Mouse (Mus musculus) inflammation-experienced regulatory T-cells, adult 6 months (primary cell): Measurements from ENCODE around the gene Gm9803. TPM values are rescaled to one million over a fixed set of nuclear protein-coding genes. Genes with fewer than 3 reads are reported as not detected.

Experiments
- polyA plus RNA-seq, 3 experiments: library from polyadenylated mRNA; unstranded; fragments of 100-300 nt; shearing (Covaris generic); gene quantifications; one replicate each; pipeline ENCODE4 v1.2.1; 2017

Gm9803 gene
- polyA plus RNA-seq, 3 experiments from 2014 or later = 19.9 to 45.5 (median 35.2) TPM

Other genes starting within 250 kb of the Gm9803 start
- gene Bend3, start 45.3 kb upstream of the Gm9803 start, polyA plus RNA-seq = 1 to 10 TPM in 1 of 3 experiments, under 1 TPM in 2; 0.85 to 1.2 (median 0.87) TPM
- gene 1700021F05Rik, start 16.9 kb downstream of the Gm9803 start, polyA plus RNA-seq = 10 to 100 TPM; 25.8 to 32.8 (median 28.4) TPM
- 1 to 10 TPM in 2 of 3 experiments, under 1 TPM in 1; 0.43 to 2.3 (median 2.2) TPM for gene Cd24a, start 54.2 kb downstream of the Gm9803 start, polyA plus RNA-seq